Mouse (Mus musculus): ENCODE results near the gene Adprhl1. TPM values are rescaled to one million over a fixed set of nuclear protein-coding genes. Genes with fewer than 3 reads are reported as not detected.

Adprhl1 gene
- 13.9 and 18.1 TPM in 2 replicates for polyA plus RNA-seq (2014; fragmentation: Nextera tagmentation; extraction: Ambion mirVana)

DNA sequence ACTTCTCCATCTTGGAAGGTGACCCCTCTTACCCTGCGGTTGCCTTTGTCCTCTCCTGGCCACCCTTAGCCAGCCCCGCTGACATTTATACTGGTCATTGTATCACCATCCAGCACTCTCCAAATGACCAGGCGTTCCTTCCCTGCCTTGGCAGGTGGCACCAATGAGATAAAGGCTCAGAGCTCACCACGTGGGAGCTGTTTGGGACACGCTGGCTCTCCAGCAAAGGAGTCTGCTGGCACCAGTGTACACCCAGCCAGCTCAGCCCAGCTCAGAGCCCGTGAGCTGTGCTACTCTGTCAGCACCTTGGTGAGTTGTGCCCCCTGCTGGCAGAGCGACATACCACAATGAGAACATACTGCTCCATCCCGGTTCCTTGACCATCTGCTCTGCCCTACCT lies at the start of gene Adprhl1:
Gene Adprhl1, minus strand, starts transcription at position 144 of the 400 bp plus-strand sequence.
- Histone ChIP-seq H3K27me3 (replicated peaks; ENCODE audit: control insufficient read depth, insufficient read depth, low read length) (no peaks in the 10 kb centered on the region), H3K9me3 (ENCODE audit: control insufficient read depth, low read length) (no peaks in the 10 kb centered on the region), H3K27ac (replicated peaks; ENCODE audit: low read depth, low read length) (no peak within 1 kb of the TSS), H3K4me1 (ENCODE audit: control insufficient read depth, insufficient read depth, low read length) (0 out of 2 replicates have a peak, but pooled peaks cover 5% of the 10 kb centered on the region), H3K4me2 (ENCODE audit: low read depth, low read length) (no peak within 1 kb of the TSS), H3K36me3 (ENCODE audit: control insufficient read depth, insufficient read depth, low read length) (peaks cover 37% of the 10 kb centered on the region), H3K9ac (ENCODE audit: low read depth, low read length) (no peak within 1 kb of the TSS; the same call in 1 of the 2 replicates), H3K4me3 (ENCODE audit: low read depth, low read length) (no peak within 1 kb of the TSS)
- WGBS = 36% methylated on average over 8 of the region's 8 CpGs
- peak; percentile 65 for DNase-seq (ENCODE audit: low spot score)
- ATAC-seq (ENCODE audit: low read depth) = peak; percentile 91

DNA sequence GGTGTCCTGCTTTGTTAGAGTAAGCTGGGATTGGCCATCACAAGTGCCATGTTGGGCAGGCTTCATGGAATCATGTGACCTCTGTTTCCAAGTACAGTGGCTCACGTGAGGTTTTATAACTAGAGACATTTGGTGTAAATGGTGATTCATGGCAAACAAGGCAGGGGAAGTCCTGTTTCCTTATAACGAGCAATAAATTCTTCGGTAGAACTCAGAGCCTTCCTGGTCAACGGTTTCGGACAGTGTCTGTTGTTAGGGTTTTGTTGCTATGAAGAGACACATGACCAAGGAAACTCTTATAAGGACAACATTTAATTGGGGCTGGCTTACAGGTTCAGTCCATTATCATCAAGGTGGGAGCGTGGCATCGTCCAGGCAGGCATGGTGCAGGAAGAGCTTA lies 47.1 kb upstream of the Adprhl1 start:
- H3K27me3 ChIP-seq (replicated peaks; ENCODE audit: control insufficient read depth, insufficient read depth, low read length) = no peaks in the 10 kb centered on the region
- no peak overlapping the region for H3K4me2 ChIP-seq (ENCODE audit: low read depth, low read length)
- DNase-seq (ENCODE audit: low spot score) = no peak
- no peak overlapping the region for H3K27ac ChIP-seq (replicated peaks; ENCODE audit: low read depth, low read length)
- no peak overlapping the region for H3K4me3 ChIP-seq (ENCODE audit: low read depth, low read length)
- H3K36me3 ChIP-seq (ENCODE audit: control insufficient read depth, insufficient read depth, low read length) = peaks cover 85% of the 10 kb centered on the region
- WGBS = 96% methylated on average over 7 of the region's 7 CpGs
- no peaks in the 10 kb centered on the region for H3K4me1 ChIP-seq (ENCODE audit: control insufficient read depth, insufficient read depth, low read length)
- no peak overlapping the region for H3K9ac ChIP-seq (ENCODE audit: low read depth, low read length)
- ATAC-seq (ENCODE audit: low read depth) = no peak
- 0 out of 2 replicates have a peak, but pooled peaks cover 6% of the 10 kb centered on the region for H3K9me3 ChIP-seq (ENCODE audit: control insufficient read depth, low read length)

DNA sequence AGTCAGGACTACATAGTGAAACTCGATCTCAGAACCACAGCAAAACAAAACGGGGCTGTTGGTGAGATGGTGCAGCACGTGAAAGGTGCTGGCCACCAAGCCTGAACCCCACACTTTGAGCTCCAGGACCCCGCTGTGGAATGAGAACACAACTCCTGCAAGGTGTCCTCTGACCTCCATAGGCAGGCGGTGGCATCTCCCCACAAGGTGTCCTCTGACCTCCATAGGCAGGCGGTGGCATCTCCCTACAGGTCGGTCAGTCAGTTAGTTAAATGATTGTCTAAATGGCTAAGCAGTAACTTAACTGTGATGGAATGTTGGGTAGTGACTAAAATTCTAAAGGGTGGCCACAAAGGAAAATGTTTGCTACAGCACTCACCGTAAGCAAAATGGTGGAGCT lies 45.6 kb upstream of the Adprhl1 start:
- no peak for DNase-seq (ENCODE audit: low spot score)
- H3K4me2 ChIP-seq (ENCODE audit: low read depth, low read length) = no peak overlapping the region
- H3K27me3 ChIP-seq (replicated peaks; ENCODE audit: control insufficient read depth, insufficient read depth, low read length) = no peaks in the 10 kb centered on the region
- WGBS = 95% methylated on average over 8 of the region's 8 CpGs
- no peaks in the 10 kb centered on the region for H3K4me1 ChIP-seq (ENCODE audit: control insufficient read depth, insufficient read depth, low read length)
- no peaks in the 10 kb centered on the region for H3K9me3 ChIP-seq (ENCODE audit: control insufficient read depth, low read length)
- ATAC-seq (ENCODE audit: low read depth) = no peak
- no peak overlapping the region for H3K9ac ChIP-seq (ENCODE audit: low read depth, low read length)
- peaks cover 85% of the 10 kb centered on the region for H3K36me3 ChIP-seq (ENCODE audit: control insufficient read depth, insufficient read depth, low read length)
- H3K27ac ChIP-seq (replicated peaks; ENCODE audit: low read depth, low read length) = no peak overlapping the region
- no peak overlapping the region for H3K4me3 ChIP-seq (ENCODE audit: low read depth, low read length)

DNA sequence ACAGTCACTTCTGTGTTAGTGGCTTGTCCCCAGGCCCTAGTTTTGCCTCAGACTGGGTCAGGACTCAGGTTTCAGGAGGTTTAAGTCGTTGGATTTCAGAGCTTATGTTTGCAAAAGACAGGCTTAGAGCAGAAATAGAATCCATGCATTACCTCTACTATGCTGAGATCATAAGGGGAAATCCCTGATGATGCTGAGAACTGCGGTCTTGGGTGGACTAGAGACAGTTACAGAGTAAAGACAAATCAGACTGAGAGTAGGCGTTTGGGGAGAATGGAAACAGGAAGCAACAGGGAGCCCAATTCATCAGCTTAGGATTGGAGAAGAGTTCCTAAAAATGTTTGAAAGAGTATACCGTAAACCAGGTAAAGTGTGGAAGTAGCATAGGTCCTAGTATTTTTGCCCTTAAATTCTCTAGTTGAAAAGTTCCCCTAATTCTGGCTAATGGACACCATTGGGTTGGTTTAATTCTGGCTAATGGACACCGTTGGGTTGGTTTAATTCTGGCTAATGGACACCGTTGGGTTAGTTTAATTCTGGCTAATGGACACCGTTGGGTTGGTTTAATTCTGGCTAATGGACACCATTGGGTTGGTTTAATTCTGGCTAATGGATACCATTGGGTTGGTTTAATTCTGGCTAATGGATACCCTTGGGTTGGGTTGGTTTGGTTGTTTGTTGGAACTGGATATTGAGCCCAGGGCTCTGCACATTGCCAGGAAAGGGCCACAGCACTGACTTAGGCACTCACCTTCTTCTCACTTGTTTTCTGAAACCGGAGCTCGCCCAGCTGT lies 39.9 kb upstream of the Adprhl1 start:
- Histone ChIP-seq H3K4me1 (ENCODE audit: control insufficient read depth, insufficient read depth, low read length) (peaks cover 5% of the 10 kb centered on the region), H3K4me2 (ENCODE audit: low read depth, low read length) (no peak overlapping the region), H3K9ac (ENCODE audit: low read depth, low read length) (no peak overlapping the region), H3K36me3 (ENCODE audit: control insufficient read depth, insufficient read depth, low read length) (peaks cover 66% of the 10 kb centered on the region), H3K4me3 (ENCODE audit: low read depth, low read length) (no peak overlapping the region), H3K27ac (replicated peaks; ENCODE audit: low read depth, low read length) (no peak overlapping the region), H3K27me3 (replicated peaks; ENCODE audit: control insufficient read depth, insufficient read depth, low read length) (no peaks in the 10 kb centered on the region), H3K9me3 (ENCODE audit: control insufficient read depth, low read length) (no peaks in the 10 kb centered on the region)
- DNase-seq (ENCODE audit: low spot score) (no peak), ATAC-seq (ENCODE audit: low read depth) (no peak)
- WGBS = 88% methylated on average over 9 of the region's 9 CpGs

DNA sequence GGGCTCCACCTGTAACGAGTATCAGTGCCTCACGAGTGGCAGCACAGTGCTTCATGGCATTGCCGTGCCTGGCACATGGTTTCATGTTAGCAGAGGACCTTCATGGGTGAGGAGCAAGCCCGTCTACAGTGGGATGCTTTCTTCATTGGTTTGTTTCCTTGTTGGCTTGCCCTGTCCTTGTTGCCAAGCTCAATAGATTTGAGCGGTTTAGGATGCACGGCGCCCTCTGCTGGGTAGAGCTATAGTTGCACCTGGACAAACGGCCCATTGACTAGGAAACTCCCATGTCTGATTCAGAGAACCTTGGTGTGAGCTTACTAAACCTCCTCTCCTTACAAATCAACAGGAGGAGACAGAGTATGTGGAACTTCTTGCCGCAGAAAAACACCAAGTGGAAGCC lies 38.4 kb upstream of the Adprhl1 start:
- 27% methylated on average over 9 of the region's 9 CpGs for WGBS
- Histone ChIP-seq H3K4me2 (ENCODE audit: low read depth, low read length) (no peak overlapping the region), H3K9me3 (ENCODE audit: control insufficient read depth, low read length) (no peaks in the 10 kb centered on the region), H3K36me3 (ENCODE audit: control insufficient read depth, insufficient read depth, low read length) (peaks cover 55% of the 10 kb centered on the region), H3K9ac (ENCODE audit: low read depth, low read length) (no peak overlapping the region), H3K27ac (replicated peaks; ENCODE audit: low read depth, low read length) (no peak overlapping the region), H3K27me3 (replicated peaks; ENCODE audit: control insufficient read depth, insufficient read depth, low read length) (no peaks in the 10 kb centered on the region), H3K4me3 (ENCODE audit: low read depth, low read length) (no peak overlapping the region), H3K4me1 (ENCODE audit: control insufficient read depth, insufficient read depth, low read length) (peaks cover 8% of the 10 kb centered on the region)
- DNase-seq (ENCODE audit: low spot score) = peak; percentile 60
- no peak for ATAC-seq (ENCODE audit: low read depth)

DNA sequence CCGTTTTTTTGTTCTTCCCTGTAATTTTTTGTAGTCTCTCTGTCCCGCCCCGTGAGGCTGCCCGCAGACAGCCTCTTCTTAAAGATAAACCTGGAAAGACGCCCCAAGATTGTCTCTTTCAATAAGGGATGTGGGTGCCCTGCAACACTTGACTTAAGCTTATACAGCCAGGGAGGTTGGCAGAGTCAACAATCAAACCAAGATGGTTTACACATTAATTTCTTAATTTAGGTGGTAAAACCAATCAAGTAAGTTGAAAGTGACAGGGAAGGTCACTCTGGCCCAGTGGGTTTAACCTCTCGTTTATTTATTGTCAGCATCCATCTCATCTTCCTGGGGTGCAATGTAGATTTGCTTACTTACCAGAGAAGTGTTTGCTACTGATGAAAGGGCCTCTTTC lies 34.7 kb upstream of the Adprhl1 start:
- Histone ChIP-seq H3K4me1 (ENCODE audit: control insufficient read depth, insufficient read depth, low read length) (peaks cover 15% of the 10 kb centered on the region), H3K27me3 (replicated peaks; ENCODE audit: control insufficient read depth, insufficient read depth, low read length) (no peaks in the 10 kb centered on the region), H3K9ac (ENCODE audit: low read depth, low read length) (peak overlapping the region; percentile 77), H3K27ac (replicated peaks; ENCODE audit: low read depth, low read length) (peak overlapping the region; percentile 76; the same call in 1 of the 2 replicates), H3K4me3 (ENCODE audit: low read depth, low read length) (peak overlapping the region; percentile 89), H3K4me2 (ENCODE audit: low read depth, low read length) (peak overlapping the region; percentile 67), H3K9me3 (ENCODE audit: control insufficient read depth, low read length) (no peaks in the 10 kb centered on the region), H3K36me3 (ENCODE audit: control insufficient read depth, insufficient read depth, low read length) (peaks cover 18% of the 10 kb centered on the region)
- peak; percentile 9 for DNase-seq (ENCODE audit: low spot score)
- 4% methylated on average over 6 of the region's 6 CpGs for WGBS
- no peak for ATAC-seq (ENCODE audit: low read depth)

DNA sequence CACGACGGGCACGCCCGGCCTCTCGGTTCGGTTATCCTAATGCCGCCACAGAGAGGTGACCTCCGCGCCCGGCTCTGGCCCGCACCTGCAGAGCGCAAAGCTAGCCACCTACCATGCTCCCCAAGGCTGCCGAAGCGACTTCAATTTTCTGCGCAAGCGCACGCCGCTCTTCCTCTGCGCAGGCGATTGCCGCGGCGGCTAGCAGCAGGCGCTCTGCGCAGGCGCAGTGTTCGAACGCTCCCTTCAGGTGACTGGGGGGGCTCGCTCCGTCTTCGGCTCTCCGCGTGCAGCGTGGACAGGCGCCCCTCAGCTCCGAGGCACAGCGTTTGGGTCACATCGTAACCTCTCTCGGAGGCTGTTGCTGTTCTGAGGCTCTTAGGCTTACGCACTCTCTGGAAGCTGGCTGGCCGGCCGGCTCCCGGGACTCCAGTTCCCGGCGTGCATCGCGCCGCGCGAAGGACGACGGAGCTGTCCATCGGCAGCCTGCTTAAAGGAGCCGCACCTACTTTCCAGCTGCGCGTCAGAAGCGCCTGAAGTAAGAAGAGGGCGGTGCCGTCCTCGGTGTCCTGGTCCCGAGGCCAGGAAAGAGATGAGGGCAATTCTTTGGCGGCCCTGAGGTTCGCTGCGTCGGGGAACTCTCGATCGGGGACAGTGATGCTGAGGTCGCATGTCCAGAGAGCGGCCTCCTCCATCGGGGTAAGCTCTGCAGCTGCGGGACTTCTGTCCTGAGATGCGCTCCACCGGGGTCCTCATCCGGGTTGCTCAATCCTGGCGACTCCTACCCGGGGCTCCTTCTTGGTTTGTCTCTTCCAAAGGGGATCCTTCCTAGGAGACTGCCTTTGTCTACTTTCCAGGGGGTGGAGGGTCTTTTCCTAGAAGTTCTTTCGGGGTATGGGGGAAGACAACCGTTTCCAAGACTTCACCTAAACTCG lies 34.0 kb upstream of the Adprhl1 start, which contains the start of the genes Dcun1d2 and Tmco3:
Gene Dcun1d2, minus strand, starts transcription at position 440 of the 932 bp plus-strand sequence.
Gene Tmco3, plus strand, starts transcription at position 499 of the 932 bp plus-strand sequence.
- Histone ChIP-seq H3K9ac (ENCODE audit: low read depth, low read length) (peak within 1 kb of the TSS; percentile 77), H3K4me3 (ENCODE audit: low read depth, low read length) (peak within 1 kb of the TSS; percentile 89), H3K9me3 (ENCODE audit: control insufficient read depth, low read length) (no peaks in the 10 kb centered on the region), H3K27me3 (replicated peaks; ENCODE audit: control insufficient read depth, insufficient read depth, low read length) (no peaks in the 10 kb centered on the region), H3K36me3 (ENCODE audit: control insufficient read depth, insufficient read depth, low read length) (peaks cover 14% of the 10 kb centered on the region), H3K27ac (replicated peaks; ENCODE audit: low read depth, low read length) (peak within 1 kb of the TSS; percentile 76), H3K4me1 (ENCODE audit: control insufficient read depth, insufficient read depth, low read length) (peaks cover 15% of the 10 kb centered on the region), H3K4me2 (ENCODE audit: low read depth, low read length) (peak within 1 kb of the TSS; percentile 92)
- peak; percentile 96 for ATAC-seq (ENCODE audit: low read depth)
- 1% methylated on average over 62 of the region's 79 CpGs for WGBS
- DNase-seq (ENCODE audit: low spot score) = peak; percentile 98

DNA sequence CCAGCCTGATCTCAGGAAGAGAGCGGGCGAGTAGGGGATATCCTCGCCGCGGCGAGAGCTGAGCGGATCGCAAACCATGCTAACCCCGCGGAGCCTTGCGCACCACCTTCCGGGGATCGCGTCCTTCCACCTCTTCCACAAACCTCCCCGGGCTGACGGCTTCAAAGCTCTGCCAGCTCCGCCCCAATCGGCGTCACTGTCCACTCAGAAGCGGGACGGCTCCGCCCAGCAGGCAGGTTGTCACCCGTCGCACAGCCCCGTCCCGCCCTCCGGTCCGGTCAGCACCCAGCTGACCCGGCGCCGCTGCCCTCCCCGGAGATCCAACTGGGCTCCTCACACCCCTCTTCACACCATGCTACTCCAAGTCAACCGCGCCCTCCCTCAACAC lies 33.3 kb upstream of the Adprhl1 start:
- ATAC-seq (ENCODE audit: low read depth) (peak; percentile 64), DNase-seq (ENCODE audit: low spot score) (peak; percentile 87)
- Histone ChIP-seq H3K27me3 (replicated peaks; ENCODE audit: control insufficient read depth, insufficient read depth, low read length) (no peaks in the 10 kb centered on the region), H3K9me3 (ENCODE audit: control insufficient read depth, low read length) (no peaks in the 10 kb centered on the region), H3K4me3 (ENCODE audit: low read depth, low read length) (peak overlapping the region; percentile 89), H3K9ac (ENCODE audit: low read depth, low read length) (peak overlapping the region; percentile 77), H3K4me2 (ENCODE audit: low read depth, low read length) (peak overlapping the region; percentile 92), H3K4me1 (ENCODE audit: control insufficient read depth, insufficient read depth, low read length) (peaks cover 15% of the 10 kb centered on the region), H3K36me3 (ENCODE audit: control insufficient read depth, insufficient read depth, low read length) (0 out of 2 replicates have a peak, but pooled peaks cover 8% of the 10 kb centered on the region), H3K27ac (replicated peaks; ENCODE audit: low read depth, low read length) (peak overlapping the region; percentile 76)
- 0% methylated on average over 21 of the region's 34 CpGs for WGBS
